Mouse (Mus musculus) megakaryocyte, embryonic 14.5 days (primary cell): ENCODE measurements around the gene Otud7a. TPM values are rescaled to one million over a fixed set of nuclear protein-coding genes. Genes with fewer than 3 reads are reported as not detected.

Source experiments
- H3K27me3 ChIP-seq: replicated peaks from 2 replicates; pipeline ENCODE3; 2012; ENCODE audit warnings: inconsistent platforms
- H3K36me3 ChIP-seq: replicated peaks from 2 replicates; pipeline ENCODE3; 2012; ENCODE audit warnings: low read length, inconsistent platforms, mixed read lengths
- H3K4me1 ChIP-seq: 2 replicates; pipeline ENCODE4 v1.6.1; 2012; ENCODE audit warnings: inconsistent platforms
- H3K4me3 ChIP-seq: replicated peaks from 2 replicates; pipeline ENCODE3; 2012; ENCODE audit warnings: moderate library complexity, mild to moderate bottlenecking, inconsistent platforms
- H3K9me3 ChIP-seq: 2 replicates; pipeline ENCODE4 v1.6.1; 2012; ENCODE audit warnings: inconsistent platforms
- FLI1 ChIP-seq: IDR thresholded peaks from 2 replicates; pipeline ENCODE4 v1.6.1; 2012; ENCODE audit warnings: low read length, inconsistent platforms, mixed read lengths
- GATA1 ChIP-seq: IDR thresholded peaks from 3 replicates; pipeline ENCODE4 v1.6.1; 2012; ENCODE audit warnings: mixed read lengths, low read length, inconsistent platforms, borderline replicate concordance
- polyA plus RNA-seq: library from polyadenylated mRNA; stranded (reverse); fragments of >175 nt; gene quantifications from 2 replicates; pipeline ENCODE4 v1.2.3, GENCODE M21; 2012; ENCODE audit warnings: low replicate concordance; ENCODE audit not compliant: insufficient read depth

Otud7a gene
- polyA plus RNA-seq, 1 experiment: not detected

GRCm38 (mm10) chr7:63757678-63758239 lies 313.2 kb downstream of the Otud7a start:
- Histone ChIP-seq H3K36me3 (no peaks in the 10 kb centered on the region), H3K9me3 (peaks cover 8% of the 10 kb centered on the region; the same call in 1 of the 2 replicates), H3K27me3 (peaks cover 83% of the 10 kb centered on the region), H3K4me3 (peak overlapping the region; percentile 53), H3K4me1 (peaks cover 49% of the 10 kb centered on the region)
- TF ChIP-seq FLI1 (no peak), GATA1 (no peak)

GRCm38 (mm10) chr7:63758240-63758826 lies 313.8 kb downstream of the Otud7a start:
- H3K36me3 ChIP-seq: no peaks in the 10 kb centered on the region
- peaks cover 43% of the 10 kb centered on the region for H3K4me1 ChIP-seq
- peak overlapping the region; percentile 59 for H3K4me3 ChIP-seq
- peaks cover 86% of the 10 kb centered on the region for H3K27me3 ChIP-seq
- H3K9me3 ChIP-seq: peaks cover 8% of the 10 kb centered on the region; the same call in 1 of the 2 replicates
- no peak for TF ChIP-seq FLI1
- no peak for TF ChIP-seq GATA1

- Histone ChIP-seq H3K27me3 (peaks cover 87% of the 10 kb centered on the region), H3K4me3 (no peak overlapping the region), H3K36me3 (no peaks in the 10 kb centered on the region), H3K4me1 (peaks cover 31% of the 10 kb centered on the region), H3K9me3 (peaks cover 8% of the 10 kb centered on the region; the same call in 1 of the 2 replicates)
- no peak for TF ChIP-seq GATA1
- no peak for TF ChIP-seq FLI1
Observed at GRCm38 (mm10) chr7:63759606-63760005, 315.1 kb downstream of the Otud7a start.

GRCm38 (mm10) chr7:63762529-63762928 lies 318.0 kb downstream of the Otud7a start:
- H3K27me3 ChIP-seq: peaks cover 71% of the 10 kb centered on the region
- peaks cover 12% of the 10 kb centered on the region for H3K4me1 ChIP-seq
- TF ChIP-seq GATA1 (no peak), FLI1 (no peak)
- H3K9me3 ChIP-seq: no peaks in the 10 kb centered on the region
- H3K4me3 ChIP-seq: no peak overlapping the region
- no peaks in the 10 kb centered on the region for H3K36me3 ChIP-seq

GRCm38 (mm10) chr7:63768398-63769029 lies 324.0 kb downstream of the Otud7a start:
- H3K4me1 ChIP-seq: no peaks in the 10 kb centered on the region; the same call in 1 of the 2 replicates
- no peaks in the 10 kb centered on the region for H3K36me3 ChIP-seq
- H3K9me3 ChIP-seq: no peaks in the 10 kb centered on the region
- peaks cover 38% of the 10 kb centered on the region for H3K27me3 ChIP-seq
- TF ChIP-seq GATA1 (no peak), FLI1 (no peak)
- H3K4me3 ChIP-seq: no peak overlapping the region

- no peaks in the 10 kb centered on the region for H3K9me3 ChIP-seq
- peaks cover 27% of the 10 kb centered on the region for H3K27me3 ChIP-seq
- no peak overlapping the region for H3K4me3 ChIP-seq
- H3K4me1 ChIP-seq: no peaks in the 10 kb centered on the region
- no peaks in the 10 kb centered on the region for H3K36me3 ChIP-seq
- TF ChIP-seq GATA1 (no peak), FLI1 (no peak)
Observed at GRCm38 (mm10) chr7:63773268-63773667, 328.7 kb downstream of the Otud7a start.

GRCm38 (mm10) chr7:63774291-63774690 lies 329.7 kb downstream of the Otud7a start:
- Histone ChIP-seq H3K9me3 (no peaks in the 10 kb centered on the region), H3K4me3 (no peak overlapping the region), H3K27me3 (peaks cover 27% of the 10 kb centered on the region), H3K4me1 (no peaks in the 10 kb centered on the region), H3K36me3 (no peaks in the 10 kb centered on the region)
- TF ChIP-seq GATA1: no peak
- TF ChIP-seq FLI1: no peak

GRCm38 (mm10) chr7:63777328-63777727 lies 332.8 kb downstream of the Otud7a start:
- Histone ChIP-seq H3K4me1 (no peaks in the 10 kb centered on the region), H3K27me3 (peaks cover 26% of the 10 kb centered on the region), H3K4me3 (no peak overlapping the region), H3K9me3 (no peaks in the 10 kb centered on the region), H3K36me3 (no peaks in the 10 kb centered on the region)
- no peak for TF ChIP-seq FLI1
- TF ChIP-seq GATA1: no peak

- no peaks in the 10 kb centered on the region for H3K36me3 ChIP-seq
- peaks cover 22% of the 10 kb centered on the region for H3K27me3 ChIP-seq
- no peak overlapping the region for H3K4me3 ChIP-seq
- no peaks in the 10 kb centered on the region for H3K9me3 ChIP-seq
- TF ChIP-seq GATA1 (no peak), FLI1 (no peak)
- H3K4me1 ChIP-seq: no peaks in the 10 kb centered on the region
Observed at GRCm38 (mm10) chr7:63780821-63781220, 336.3 kb downstream of the Otud7a start.

- H3K27me3 ChIP-seq: peaks cover 2% of the 10 kb centered on the region
- TF ChIP-seq GATA1 (no peak), FLI1 (no peak)
Observed at GRCm38 (mm10) chr7:63789743-63790142, 345.2 kb downstream of the Otud7a start.

More at GRCm38 (mm10) chr7:63789743-63790142, 345.2 kb downstream of the Otud7a start:
- H3K9me3 ChIP-seq: no peaks in the 10 kb centered on the region
- H3K36me3 ChIP-seq: no peaks in the 10 kb centered on the region
- peaks cover 4% of the 10 kb centered on the region; the same call in 1 of the 2 replicates for H3K4me1 ChIP-seq
- H3K4me3 ChIP-seq: no peak overlapping the region
